Mouse (Mus musculus): ENCODE data around the gene H2-T24. TPM values are rescaled to one million over a fixed set of nuclear protein-coding genes. Genes with fewer than 3 reads are reported as not detected.
"Not testable (repeated sequence)": the region's sequence is repeated elsewhere in the genome, so short reads cannot be mapped to it uniquely, and the experiment has no call there.

H2-T24 gene
- total RNA-seq, 1 experiment from 2014 or later, result 4.6 TPM

DNA sequence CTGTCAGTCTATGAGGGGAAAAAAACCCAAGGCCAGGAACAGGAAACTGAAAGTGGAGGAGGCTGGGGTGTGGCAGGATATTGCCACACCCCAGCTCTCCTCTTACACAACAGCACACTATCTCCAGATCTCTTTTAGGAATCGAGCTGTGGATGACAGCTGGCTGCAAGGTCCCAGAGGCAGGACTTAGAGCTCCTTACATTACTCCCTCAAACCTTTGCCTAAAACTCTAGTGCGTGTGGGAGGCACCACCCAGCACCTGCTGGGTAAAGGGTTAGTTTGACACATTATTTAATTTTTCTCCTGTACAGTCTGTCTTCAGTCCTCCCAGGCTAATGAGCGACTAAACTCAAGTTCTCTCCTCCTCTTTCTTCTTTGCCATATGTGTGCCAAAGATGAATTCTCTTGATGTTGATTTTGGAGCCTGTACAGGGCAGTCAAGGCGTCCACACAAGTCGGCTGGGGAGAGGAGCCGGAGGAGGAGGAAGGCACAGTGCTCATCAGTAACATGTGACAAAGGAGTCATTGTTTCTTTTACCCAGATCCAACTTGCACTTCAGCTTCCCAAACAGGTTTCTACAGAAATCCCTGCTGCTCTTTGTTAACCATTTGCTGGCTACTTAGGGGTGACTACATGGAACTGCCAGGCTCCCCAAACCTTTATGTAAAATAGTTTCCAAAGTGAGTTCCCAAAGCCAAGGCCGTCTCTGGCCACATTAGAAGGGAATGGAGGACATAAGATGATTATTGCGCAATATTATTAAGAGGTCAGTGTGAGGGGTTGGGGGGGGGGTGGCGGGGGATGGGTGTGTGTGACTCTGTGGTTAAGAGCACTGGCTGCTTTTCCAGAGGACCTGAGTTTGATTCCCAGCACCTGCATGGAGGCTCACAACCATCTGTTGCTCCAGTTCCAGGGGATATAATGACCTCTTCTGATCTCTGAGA, 3.6 kb upstream of the H2-T24 start:
- DNase-seq, result peak; percentile 58

DNA sequence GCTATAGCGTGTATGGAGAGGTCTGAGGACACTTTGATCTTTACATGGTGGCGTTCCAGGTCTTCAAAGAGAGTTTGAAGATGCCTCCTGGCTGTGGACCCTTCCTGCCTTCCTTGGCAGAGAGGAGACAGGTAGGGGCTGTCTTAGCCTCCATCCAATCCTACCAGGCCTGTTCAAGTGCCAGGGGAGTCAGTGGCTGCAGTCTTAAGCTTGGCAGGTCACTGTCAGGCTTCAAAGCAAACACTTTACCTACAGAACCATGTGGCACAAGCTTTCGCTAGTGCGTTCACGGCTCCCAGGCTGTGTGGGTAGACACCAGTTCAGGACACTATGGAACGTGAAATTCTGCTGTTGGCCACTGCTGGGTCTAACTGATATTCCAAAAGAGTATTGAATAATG, 2.6 kb upstream of the H2-T24 start:
- DNase-seq, result no peak

DNA sequence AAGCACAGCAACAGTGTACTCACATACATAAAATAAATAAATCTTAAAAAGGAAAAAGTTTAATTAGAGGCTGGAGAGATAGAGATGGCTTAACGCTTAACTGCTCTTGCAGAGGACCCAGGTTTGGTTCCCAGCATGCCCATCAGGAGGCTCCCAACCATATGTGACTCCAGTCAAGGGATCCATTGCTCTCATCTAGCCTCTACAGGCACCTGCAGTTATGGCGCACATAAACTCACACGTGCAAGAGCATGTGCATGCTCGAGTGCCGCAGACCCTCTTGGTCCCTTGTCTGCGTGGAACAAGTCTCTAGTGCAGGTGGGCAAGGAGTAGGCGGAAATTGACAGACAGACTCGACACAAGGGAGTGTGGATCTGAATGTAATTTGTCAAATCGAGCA, 1.7 kb upstream of the H2-T24 start:
- no peak for DNase-seq

DNA sequence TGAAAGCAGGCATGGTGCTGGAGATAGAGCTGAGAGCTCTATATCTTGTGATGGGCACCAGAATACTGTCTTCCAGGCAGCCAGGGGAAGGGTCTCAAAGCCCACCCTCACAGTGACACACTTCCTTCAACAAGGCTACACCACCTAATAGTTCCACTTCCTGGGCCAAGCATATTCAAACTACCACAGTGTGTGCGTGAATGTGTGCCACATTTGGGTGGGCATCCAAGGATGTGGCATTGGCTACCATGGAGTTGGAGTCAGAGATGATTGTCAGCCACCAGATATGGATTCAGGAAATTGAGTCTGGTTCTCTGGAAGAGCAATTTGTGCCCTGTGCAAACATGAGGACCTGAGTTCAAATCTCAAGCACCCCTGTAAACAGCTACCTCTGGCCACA, 949 bp upstream of the H2-T24 start:
- DNase-seq, result no peak

DNA sequence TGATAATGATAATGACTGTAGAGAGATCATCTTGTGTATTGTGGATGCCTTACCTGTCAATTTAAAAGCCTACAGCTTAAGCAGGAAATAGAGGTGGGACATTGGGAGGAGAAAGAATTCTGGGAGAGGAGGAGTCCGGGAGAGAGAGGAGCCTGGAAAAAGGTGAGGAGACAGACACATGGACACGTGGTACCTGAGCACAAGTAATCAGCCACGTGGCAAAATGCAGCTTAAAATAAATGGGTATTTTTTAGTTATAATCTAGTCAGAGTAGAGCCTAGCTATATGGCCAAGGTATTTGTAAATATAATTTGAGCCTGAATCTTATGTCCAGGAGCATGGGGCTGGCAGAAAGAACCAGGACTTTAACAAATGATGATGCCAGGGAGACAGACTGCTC, 841 bp downstream of the H2-T24 start:
- no peak for DNase-seq

DNA sequence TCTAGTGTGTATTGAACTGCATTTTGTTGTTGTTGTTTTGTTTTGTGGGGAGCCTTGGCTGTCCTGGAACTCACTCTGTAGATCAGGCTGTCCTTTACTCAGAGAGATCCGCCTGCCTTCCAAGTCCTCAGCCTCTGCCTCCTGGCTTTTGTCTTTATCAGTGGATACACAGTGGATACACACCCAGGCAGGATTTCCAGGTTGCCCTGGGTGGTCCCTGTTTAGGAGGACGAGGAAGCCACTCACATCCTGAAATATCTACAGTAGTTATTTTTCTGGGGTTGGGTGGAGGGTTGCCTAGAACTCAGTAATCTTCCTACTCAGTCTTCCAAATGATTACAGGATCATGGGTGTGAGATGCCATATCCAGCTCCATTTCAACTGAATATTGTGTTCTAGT, 1.4 kb downstream of the H2-T24 start:
- no peak for DNase-seq

DNA sequence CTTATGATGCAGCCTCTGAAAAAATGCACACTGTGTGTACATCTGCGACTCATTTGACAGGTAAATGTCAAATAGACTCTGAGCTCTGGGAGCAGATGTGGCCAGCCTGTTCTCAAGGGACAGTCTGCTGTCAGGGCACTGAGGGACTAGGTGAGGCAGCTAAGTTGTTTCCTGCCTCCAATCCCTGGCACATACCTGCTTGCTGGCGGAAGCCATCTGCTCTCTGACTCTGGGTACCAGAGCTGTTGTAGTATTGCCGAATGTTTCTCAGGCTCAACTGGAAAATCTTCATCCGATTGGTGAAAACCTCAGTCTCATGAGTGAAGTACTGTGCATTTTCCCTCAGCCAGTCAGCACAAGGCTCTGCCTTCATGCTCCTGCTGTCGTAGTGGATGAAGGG, 3.3 kb downstream of the H2-T24 start:
- no peak for DNase-seq

DNA sequence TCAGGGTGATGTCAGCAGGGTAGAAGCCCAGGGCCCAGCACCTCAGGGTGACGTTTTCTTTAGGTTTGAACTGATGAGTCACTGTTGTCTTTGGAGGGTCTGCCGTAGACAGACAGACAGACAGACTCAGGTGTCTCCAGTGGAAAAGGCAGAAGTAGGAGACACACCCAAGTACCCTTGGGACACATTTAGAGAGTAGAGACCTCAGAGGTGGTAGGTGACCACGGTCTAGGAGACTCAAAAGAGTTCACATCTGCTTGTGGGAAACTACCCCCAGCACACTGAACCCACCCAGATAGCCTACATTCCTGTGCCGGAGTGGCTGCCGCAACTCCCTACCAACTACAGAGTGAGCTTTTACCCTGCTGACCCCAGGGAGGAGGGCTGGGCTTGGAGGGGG, 5.4 kb downstream of the H2-T24 start:
- DNase-seq, result no peak

DNA sequence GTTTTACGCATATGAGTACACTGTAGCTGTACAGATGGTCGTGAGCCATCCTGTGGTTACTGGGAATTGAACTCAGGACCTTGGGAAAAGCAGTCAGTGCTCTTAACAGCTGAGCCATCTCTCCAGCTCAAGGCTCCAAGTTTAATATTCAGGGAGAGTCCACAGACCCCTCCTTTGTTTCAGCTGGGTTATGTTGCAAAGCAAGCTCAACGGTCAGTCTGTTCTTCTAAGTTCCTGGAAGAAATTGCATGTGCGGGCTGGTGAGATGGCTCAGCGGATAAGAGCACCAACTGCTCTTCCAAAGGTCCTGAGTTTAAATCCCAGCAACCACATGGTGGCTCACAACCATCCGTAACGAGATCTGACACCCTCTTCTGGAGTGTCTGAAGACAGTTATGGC, 16.0 kb downstream of the H2-T24 start:
- DNase-seq, result not testable (repeated sequence)

DNA sequence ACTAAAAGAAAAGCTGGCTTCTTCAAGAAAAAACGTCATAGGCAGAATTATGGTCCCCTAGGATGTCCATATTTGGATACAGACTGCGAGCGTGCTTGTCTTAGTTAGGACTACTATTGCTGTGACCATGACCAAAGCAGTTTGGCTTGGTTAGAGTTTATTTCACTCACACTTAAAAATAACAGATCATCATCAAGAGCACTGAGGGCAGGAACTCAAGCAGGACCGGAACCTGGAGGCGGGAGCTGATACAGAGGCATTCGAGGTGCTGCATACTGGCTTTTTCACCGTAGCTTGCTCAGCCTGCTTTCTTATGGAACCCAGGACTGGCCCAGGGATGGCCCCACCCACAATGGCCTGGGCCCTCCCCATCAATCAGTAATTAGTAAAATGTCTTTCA, 17.0 kb downstream of the H2-T24 start:
- DNase-seq, result no peak

DNA sequence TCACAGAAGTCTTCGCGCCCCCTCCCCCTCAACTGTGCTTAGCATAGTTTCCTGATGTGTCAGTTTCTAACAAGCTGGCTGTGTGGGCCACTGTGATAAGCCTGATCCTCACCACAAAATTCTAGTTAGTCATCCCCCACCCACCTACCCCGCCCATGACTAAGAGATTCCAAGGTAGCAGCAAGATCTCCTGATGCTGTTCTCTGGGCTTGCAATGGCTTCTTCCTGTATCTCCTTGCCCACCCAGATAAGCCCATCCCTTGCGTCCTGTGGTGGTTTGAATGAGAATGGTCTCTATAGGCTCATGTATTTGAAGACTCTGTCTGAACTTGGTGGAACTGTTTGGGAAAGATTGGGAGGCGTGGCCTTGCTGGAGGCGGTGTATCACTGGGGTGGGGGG, 18.4 kb downstream of the H2-T24 start:
- DNase-seq, result no peak

DNA sequence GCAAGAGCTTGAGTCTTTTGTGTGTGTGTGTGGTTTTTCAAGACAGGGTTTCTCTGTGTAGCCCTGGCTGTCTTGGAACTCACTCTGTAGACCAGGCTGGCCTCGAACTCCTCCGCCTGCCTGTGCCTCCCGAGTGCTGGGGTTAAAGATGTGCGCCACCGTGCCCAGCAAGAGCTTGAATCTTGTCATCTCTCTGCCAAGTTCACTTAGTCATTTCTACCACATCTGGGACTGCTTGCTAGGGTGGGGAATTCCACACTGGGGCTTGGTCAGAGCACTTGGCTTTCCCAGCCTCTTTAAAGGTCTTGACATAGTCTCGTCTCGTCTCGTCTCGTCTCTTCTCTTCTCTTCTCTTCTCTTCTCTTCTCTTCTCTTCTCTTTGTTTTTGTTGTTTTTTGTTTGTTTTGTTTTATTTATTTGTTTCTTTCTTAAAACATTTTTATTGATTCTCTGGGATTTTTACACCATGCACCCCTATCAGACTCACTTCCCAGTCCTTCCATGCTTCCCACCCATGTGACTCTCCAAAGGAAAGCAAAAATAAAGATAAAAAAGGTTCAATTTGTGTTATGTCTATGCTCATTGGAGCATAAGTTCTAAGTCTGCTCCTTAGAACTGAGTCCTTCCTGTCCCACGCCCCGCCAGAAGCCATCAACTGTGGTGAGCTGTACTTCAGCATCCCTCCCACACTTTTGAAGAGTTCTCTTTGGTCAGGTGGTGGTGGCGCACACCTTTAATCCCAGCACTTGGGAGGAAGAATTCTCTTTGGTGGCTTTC, 19.1 kb downstream of the H2-T24 start:
- DNase-seq, result no peak

DNA sequence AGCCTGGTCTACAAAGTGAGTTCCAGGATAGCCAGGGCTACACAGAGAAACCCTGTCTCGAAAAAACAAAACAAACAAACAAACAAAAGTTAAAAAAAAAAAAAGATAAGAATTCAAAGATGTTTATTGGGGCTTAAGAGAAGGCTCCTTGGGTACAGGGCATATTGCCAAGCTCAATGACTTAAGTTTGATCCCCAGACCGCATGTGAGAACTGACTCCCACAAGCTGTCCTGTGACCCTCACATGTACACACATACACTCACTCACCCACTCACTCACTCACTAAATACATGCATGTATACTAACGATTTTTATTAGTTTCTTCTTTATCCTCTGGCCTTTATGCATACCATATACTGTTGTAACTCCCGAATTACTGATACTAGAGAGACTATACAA, 20.0 kb downstream of the H2-T24 start:
- DNase-seq, result no peak

DNA sequence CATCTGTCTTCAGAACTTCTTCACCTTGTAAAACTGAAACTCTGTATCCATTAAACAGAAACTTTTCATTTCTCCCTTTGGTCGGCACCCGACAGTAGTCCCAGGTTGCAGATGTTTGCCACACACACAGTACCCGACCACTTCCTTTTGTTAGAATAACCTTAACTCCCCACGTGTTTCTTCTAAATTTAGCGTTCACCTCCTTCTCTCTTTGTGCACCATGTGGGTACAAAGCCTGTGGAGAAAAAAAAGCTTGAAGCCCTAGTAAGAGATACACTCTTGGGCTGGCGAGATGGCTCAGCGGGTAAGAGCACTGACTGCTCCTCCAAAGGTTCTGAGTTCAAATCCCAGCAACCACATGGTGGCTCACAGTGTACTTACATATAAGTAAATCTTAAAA, 21.0 kb downstream of the H2-T24 start:
- DNase-seq, result no peak

DNA sequence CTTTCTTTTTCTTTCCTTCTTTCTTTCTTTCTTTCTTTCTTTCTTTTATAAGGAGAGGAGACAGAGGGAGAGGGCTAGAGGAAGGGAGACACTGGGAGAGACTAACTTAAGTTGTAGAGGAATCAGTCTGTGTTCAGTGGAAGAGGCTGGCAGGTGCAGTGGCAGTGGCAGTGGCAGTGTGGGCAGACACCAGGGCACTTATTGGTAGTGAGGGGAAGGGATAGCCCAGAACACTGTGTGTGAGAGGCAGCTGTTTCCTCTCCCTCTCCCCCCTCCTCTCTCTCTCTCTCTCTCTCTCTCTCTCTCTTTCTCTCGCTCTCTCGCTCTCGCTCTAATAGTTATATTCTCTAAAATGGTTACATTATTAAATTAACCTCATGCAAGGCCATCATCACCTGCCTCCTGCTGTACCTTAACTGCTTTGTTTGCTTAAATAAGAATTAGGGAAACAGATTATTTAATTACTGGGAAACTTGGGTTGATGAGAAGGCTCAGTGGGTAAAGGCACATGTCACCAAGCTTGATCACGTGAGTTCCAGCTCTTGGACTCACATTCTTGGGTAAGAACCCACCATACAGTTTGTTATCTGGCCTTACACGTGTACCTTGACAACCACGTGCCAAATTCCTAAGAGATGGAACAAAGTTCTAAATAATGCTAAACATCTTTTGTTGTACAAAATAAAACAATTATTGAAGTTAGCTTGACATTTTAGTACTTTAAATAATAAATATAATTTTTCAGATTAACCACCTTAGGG, 21.6 kb downstream of the H2-T24 start:
- DNase-seq, result no peak

DNA sequence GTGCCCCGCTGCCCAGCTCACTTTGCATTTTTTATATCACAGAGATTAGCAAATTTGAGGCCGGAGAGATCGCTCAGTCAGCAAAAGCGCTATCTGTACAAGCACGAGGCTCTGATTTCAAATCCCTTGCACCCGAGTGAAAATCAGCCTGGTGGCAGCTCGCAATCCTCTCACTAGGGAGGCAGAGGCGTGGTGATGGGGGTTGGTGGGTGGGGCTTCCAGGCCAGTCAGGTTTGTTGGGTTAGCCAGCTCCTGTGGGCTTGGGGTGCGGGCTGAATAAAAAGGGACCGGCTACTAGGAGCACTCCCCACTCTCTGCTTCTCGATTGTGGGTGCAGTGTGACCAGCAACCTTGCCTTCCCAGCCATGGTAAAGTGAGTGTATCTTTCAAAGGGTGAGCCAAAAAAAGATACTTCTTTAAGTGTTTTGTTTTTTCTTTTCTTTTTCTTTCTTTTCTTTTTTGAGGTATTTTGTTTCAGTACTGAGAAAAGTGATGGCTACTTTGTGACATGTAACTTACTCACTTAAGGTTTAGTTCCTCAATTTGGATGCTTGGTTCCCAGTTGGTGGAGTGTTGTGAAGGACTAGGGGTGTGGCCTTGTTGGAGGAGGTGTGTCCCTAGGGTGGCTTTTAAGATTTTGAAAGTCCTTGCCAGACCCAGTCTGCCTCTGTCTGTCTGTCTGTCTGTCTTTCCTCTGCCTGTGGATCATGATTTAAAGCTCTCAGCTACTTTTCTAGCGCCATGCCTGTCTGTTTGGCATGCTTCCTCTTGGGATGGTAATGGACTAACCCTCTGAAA, 22.4 kb downstream of the H2-T24 start:
- peak; percentile 37 for DNase-seq

DNA sequence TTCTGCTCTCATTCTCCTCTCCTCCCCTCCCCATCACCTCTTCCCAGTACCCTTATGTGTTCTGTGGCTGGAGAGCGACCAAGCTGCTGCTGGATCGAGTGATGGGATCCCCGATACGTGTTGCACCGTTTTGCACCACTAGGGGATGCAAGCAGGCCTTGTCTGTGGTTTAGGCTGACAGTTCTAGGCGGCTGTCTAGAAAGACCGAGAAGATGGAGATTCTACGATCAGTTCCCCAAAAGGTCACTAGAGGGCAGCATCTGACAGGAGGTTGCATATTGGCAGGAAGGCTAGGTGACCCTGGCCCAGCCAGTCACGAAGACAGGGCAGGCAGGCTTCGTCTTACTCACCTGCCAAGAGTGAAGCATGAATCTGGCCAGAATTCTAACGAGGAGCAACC, 23.4 kb downstream of the H2-T24 start:
- DNase-seq, result peak; percentile 96

DNA sequence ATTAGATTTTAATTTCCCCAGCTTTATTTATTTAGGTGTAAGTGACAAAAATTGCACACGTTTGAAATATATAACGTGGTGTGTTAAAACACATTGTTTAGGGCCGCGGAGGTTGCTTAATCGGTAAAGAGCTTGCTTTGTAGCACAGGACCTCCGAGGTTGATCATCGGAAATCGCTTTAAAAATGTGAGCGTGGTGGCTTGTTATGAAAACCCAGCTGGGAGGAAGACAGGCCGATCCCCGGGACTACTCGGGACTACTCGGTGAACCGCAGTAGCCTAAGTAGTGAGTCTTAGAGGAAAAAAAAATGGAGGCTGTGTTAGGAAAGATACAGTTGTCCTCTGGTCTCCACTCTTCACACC, 25.5 kb downstream of the H2-T24 start:
- DNase-seq, result no peak

DNA sequence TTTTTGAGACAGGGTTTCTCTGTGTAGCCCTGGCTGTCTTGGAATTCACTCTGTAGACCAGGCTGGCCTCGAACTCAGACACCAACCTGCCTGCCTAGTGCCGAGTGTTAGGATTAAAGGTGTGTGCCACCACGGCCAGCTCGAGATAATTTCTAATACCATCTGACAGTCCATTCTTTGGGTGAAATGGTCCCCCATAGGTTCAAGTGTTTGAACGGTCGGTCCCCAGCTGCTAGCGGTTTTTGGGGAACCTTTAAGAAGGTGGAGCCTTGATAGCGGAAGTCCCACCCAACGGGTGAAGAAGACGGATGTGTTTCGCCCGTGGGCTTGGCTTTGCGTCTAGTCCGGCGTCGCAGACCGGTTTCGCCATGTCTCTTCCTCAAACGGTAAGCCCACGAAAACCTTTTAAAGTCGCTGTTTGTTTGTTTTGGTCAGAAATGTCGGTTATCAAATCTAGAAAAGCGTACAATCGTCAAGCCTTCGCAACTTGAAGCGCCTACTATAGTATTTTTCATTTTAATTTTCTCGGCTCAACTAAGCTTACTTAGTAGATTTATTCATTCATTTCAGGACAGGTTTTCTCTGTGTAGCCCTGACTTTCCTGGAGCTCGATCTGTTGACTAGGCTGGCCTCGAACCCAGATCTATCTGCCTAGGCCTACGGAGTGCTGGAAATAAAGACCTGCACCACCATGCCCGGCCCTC, 26.0 kb downstream of the H2-T24 start:
- peak; percentile 87 for DNase-seq

DNA sequence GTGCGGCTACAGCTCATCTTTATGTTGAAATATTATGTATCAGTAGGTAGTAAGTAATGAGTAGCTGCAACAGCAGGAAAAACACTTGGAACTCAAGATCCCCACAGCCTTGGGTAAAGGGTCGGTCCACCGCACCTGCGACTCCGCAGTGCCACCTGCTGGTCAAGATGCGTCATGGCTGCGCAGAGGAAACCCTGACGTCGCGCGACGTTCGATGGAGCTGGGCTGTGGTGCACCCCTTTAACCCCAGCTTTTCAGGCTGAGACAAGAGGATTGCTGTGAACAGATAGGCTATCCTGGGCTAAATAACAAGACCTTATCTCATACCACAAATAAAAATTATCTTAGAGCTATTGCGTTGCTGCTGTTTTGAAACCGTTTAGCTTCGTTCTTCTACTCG, 26.7 kb downstream of the H2-T24 start:
- DNase-seq, result peak; percentile 90

DNA sequence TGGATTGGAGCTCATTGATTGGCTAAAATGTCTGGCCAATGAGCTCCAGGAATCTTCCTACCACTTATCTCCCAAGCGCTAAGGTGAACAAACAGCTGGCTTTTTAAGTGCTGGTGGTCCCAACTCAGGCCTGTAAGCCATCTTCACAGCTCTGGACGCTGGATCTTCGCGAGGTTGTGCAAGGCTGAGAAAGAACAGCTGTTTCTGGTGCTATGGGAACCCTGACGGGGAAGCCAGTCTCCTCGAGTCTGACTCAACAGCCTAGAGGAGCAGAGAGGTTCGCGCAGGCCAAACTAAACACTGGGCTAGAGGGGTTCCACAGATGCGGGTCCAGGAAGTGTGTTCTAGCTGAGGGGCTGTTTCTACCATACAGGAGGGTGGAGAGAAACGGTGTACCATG, 28.6 kb downstream of the H2-T24 start:
- DNase-seq, result peak; percentile 31

Data from adrenal gland, postnatal 14 days (tissue).